Mouse (Mus musculus): ENCODE results near the gene Neurl3.

DNA sequence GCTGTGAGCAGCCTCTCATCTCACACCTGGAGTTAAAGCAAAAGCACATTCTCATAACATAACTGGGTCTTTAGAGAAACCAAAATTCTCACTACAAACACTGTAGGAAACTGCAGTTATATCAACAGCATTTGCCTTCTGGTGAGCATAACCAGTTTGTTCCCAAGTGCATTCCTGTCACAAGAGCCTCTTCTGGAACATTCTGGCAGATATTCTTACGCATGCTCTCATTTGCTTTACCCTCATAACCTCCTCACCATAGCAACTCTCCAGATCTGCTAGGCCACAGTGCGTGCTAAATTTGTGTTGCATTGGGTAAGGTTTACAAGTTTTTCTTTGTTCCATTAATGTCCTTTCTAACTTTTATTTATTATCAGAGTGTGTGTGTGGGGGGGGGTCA lies 15.2 kb downstream of the Neurl3 start:
- no peak for TF ChIP-seq CTCF (IDR thresholded peaks at IDR 0.05; ENCODE audit: low read depth)
- no peak for TF ChIP-seq EP300 (IDR thresholded peaks at IDR 0.05; ENCODE audit: low read depth)

Measured in liver, postnatal 0 days (tissue).